Mouse (Mus musculus): Measurements from ENCODE around the gene Chl1. TPM values are rescaled to one million over a fixed set of nuclear protein-coding genes. Genes with fewer than 3 reads are reported as not detected.

The Chl1 gene
- polyA plus RNA-seq, 1 experiment from 2014 or later: 6.2 TPM

- Histone ChIP-seq H3K9me3 (ENCODE audit: control insufficient read depth, low read length) (no peaks in the 10 kb centered on the region), H3K4me2 (ENCODE audit: low read depth, low read length, severe bottlenecking) (no peak overlapping the region), H3K27ac (ENCODE audit: low read depth, low read length) (no peak overlapping the region), H3K9ac (ENCODE audit: low read length) (no peak overlapping the region), H3K27me3 (ENCODE audit: control insufficient read depth, insufficient read depth, low read length) (no peaks in the 10 kb centered on the region), H3K4me3 (ENCODE audit: low read depth, low read length) (no peak overlapping the region), H3K36me3 (ENCODE audit: control insufficient read depth, insufficient read depth, low read length) (no peaks in the 10 kb centered on the region), H3K4me1 (replicated peaks; ENCODE audit: control insufficient read depth, insufficient read depth, low read length) (0 out of 2 replicates have a peak, but pooled peaks cover 3% of the 10 kb centered on the region)
- 56% methylated on average over 3 of the region's 3 CpGs for WGBS
- ATAC-seq (replicated peaks; ENCODE audit: low FRiP score): no peak
- DNase-seq (ENCODE audit: low spot score): no peak
Observed at GRCm38 (mm10) chr6:103558894-103559225, 48.5 kb downstream of the Chl1 start.

- Histone ChIP-seq H3K27me3 (ENCODE audit: control insufficient read depth, insufficient read depth, low read length) (no peaks in the 10 kb centered on the region), H3K27ac (ENCODE audit: low read depth, low read length) (no peak overlapping the region)
- ATAC-seq (replicated peaks; ENCODE audit: low FRiP score): no peak
Observed at GRCm38 (mm10) chr6:103559344-103559743, 49.0 kb downstream of the Chl1 start.

GRCm38 (mm10) chr6:103564811-103565210 is 54.4 kb downstream of the Chl1 start:
- H3K27ac ChIP-seq (ENCODE audit: low read depth, low read length): no peak overlapping the region
- H3K4me2 ChIP-seq (ENCODE audit: low read depth, low read length, severe bottlenecking): no peak overlapping the region
- H3K4me1 ChIP-seq (replicated peaks; ENCODE audit: control insufficient read depth, insufficient read depth, low read length): no peaks in the 10 kb centered on the region
- no peak overlapping the region for H3K4me3 ChIP-seq (ENCODE audit: low read depth, low read length)
- DNase-seq (ENCODE audit: low spot score) (no peak), ATAC-seq (replicated peaks; ENCODE audit: low FRiP score) (no peak)
- no peaks in the 10 kb centered on the region for H3K36me3 ChIP-seq (ENCODE audit: control insufficient read depth, insufficient read depth, low read length)
- no peaks in the 10 kb centered on the region for H3K9me3 ChIP-seq (ENCODE audit: control insufficient read depth, low read length)
- no peaks in the 10 kb centered on the region for H3K27me3 ChIP-seq (ENCODE audit: control insufficient read depth, insufficient read depth, low read length)
- no peak overlapping the region for H3K9ac ChIP-seq (ENCODE audit: low read length)
- WGBS: 76% methylated on average over 6 of the region's 6 CpGs

More at GRCm38 (mm10) chr6:103559344-103559743, 49.0 kb downstream of the Chl1 start:
- H3K4me2 ChIP-seq (ENCODE audit: low read depth, low read length, severe bottlenecking): no peak overlapping the region
- H3K4me1 ChIP-seq (replicated peaks; ENCODE audit: control insufficient read depth, insufficient read depth, low read length): 0 out of 2 replicates have a peak, but pooled peaks cover 3% of the 10 kb centered on the region
- no peak overlapping the region for H3K9ac ChIP-seq (ENCODE audit: low read length)
- H3K36me3 ChIP-seq (ENCODE audit: control insufficient read depth, insufficient read depth, low read length): no peaks in the 10 kb centered on the region
- 43% methylated on average over 2 of the region's 2 CpGs for WGBS
- no peaks in the 10 kb centered on the region for H3K9me3 ChIP-seq (ENCODE audit: control insufficient read depth, low read length)
- no peak overlapping the region for H3K4me3 ChIP-seq (ENCODE audit: low read depth, low read length)
- no peak for DNase-seq (ENCODE audit: low spot score)

- Histone ChIP-seq H3K4me1 (replicated peaks; ENCODE audit: control insufficient read depth, insufficient read depth, low read length) (no peaks in the 10 kb centered on the region), H3K9ac (ENCODE audit: low read length) (no peak overlapping the region), H3K4me2 (ENCODE audit: low read depth, low read length, severe bottlenecking) (no peak overlapping the region), H3K4me3 (ENCODE audit: low read depth, low read length) (no peak overlapping the region), H3K36me3 (ENCODE audit: control insufficient read depth, insufficient read depth, low read length) (no peaks in the 10 kb centered on the region), H3K27me3 (ENCODE audit: control insufficient read depth, insufficient read depth, low read length) (no peaks in the 10 kb centered on the region), H3K27ac (ENCODE audit: low read depth, low read length) (no peak overlapping the region), H3K9me3 (ENCODE audit: control insufficient read depth, low read length) (no peaks in the 10 kb centered on the region)
- 49% methylated on average over 2 of the region's 2 CpGs for WGBS
- DNase-seq (ENCODE audit: low spot score): no peak
- ATAC-seq (replicated peaks; ENCODE audit: low FRiP score): no peak
Observed at GRCm38 (mm10) chr6:103567247-103567646, 56.9 kb downstream of the Chl1 start.

GRCm38 (mm10) chr6:103572659-103573058 is 62.3 kb downstream of the Chl1 start:
- Histone ChIP-seq H3K4me1 (replicated peaks; ENCODE audit: control insufficient read depth, insufficient read depth, low read length) (no peaks in the 10 kb centered on the region), H3K4me2 (ENCODE audit: low read depth, low read length, severe bottlenecking) (no peak overlapping the region), H3K27ac (ENCODE audit: low read depth, low read length) (no peak overlapping the region), H3K36me3 (ENCODE audit: control insufficient read depth, insufficient read depth, low read length) (no peaks in the 10 kb centered on the region), H3K4me3 (ENCODE audit: low read depth, low read length) (no peak overlapping the region), H3K9ac (ENCODE audit: low read length) (no peak overlapping the region), H3K27me3 (ENCODE audit: control insufficient read depth, insufficient read depth, low read length) (no peaks in the 10 kb centered on the region), H3K9me3 (ENCODE audit: control insufficient read depth, low read length) (no peaks in the 10 kb centered on the region)
- no peak for DNase-seq (ENCODE audit: low spot score)
- 85% methylated on average over 1 of the region's 1 CpGs for WGBS
- no peak for ATAC-seq (replicated peaks; ENCODE audit: low FRiP score)

GRCm38 (mm10) chr6:103584224-103584623 is 73.8 kb downstream of the Chl1 start:
- WGBS: 83% methylated on average over 1 of the region's 1 CpGs

GRCm38 (mm10) chr6:103585667-103586066 is 75.3 kb downstream of the Chl1 start:
- no peak overlapping the region for H3K4me3 ChIP-seq (ENCODE audit: low read depth, low read length)
- no peaks in the 10 kb centered on the region; the same call in 1 of the 2 replicates for H3K9me3 ChIP-seq (ENCODE audit: control insufficient read depth, low read length)
- H3K27me3 ChIP-seq (ENCODE audit: control insufficient read depth, insufficient read depth, low read length): no peaks in the 10 kb centered on the region
- no peak for ATAC-seq (replicated peaks; ENCODE audit: low FRiP score)
- H3K4me1 ChIP-seq (replicated peaks; ENCODE audit: control insufficient read depth, insufficient read depth, low read length): no peaks in the 10 kb centered on the region
- no peak for DNase-seq (ENCODE audit: low spot score)
- H3K4me2 ChIP-seq (ENCODE audit: low read depth, low read length, severe bottlenecking): no peak overlapping the region
- H3K27ac ChIP-seq (ENCODE audit: low read depth, low read length): no peak overlapping the region
- no peak overlapping the region for H3K9ac ChIP-seq (ENCODE audit: low read length)
- no peaks in the 10 kb centered on the region for H3K36me3 ChIP-seq (ENCODE audit: control insufficient read depth, insufficient read depth, low read length)
- 64% methylated on average over 1 of the region's 1 CpGs for WGBS

More at GRCm38 (mm10) chr6:103584224-103584623, 73.8 kb downstream of the Chl1 start:
- ATAC-seq (replicated peaks; ENCODE audit: low FRiP score): no peak
- Histone ChIP-seq H3K27ac (ENCODE audit: low read depth, low read length) (no peak overlapping the region), H3K9ac (ENCODE audit: low read length) (no peak overlapping the region), H3K4me2 (ENCODE audit: low read depth, low read length, severe bottlenecking) (no peak overlapping the region), H3K4me1 (replicated peaks; ENCODE audit: control insufficient read depth, insufficient read depth, low read length) (no peaks in the 10 kb centered on the region), H3K4me3 (ENCODE audit: low read depth, low read length) (no peak overlapping the region), H3K9me3 (ENCODE audit: control insufficient read depth, low read length) (no peaks in the 10 kb centered on the region; the same call in 1 of the 2 replicates), H3K36me3 (ENCODE audit: control insufficient read depth, insufficient read depth, low read length) (no peaks in the 10 kb centered on the region), H3K27me3 (ENCODE audit: control insufficient read depth, insufficient read depth, low read length) (no peaks in the 10 kb centered on the region)
- DNase-seq (ENCODE audit: low spot score): no peak

GRCm38 (mm10) chr6:103586081-103586480 is 75.7 kb downstream of the Chl1 start:
- 95% methylated on average over 1 of the region's 1 CpGs for WGBS
- H3K4me1 ChIP-seq (replicated peaks; ENCODE audit: control insufficient read depth, insufficient read depth, low read length): no peaks in the 10 kb centered on the region
- no peak overlapping the region for H3K27ac ChIP-seq (ENCODE audit: low read depth, low read length)
- no peaks in the 10 kb centered on the region for H3K27me3 ChIP-seq (ENCODE audit: control insufficient read depth, insufficient read depth, low read length)
- H3K4me2 ChIP-seq (ENCODE audit: low read depth, low read length, severe bottlenecking): no peak overlapping the region
- DNase-seq (ENCODE audit: low spot score): no peak
- H3K36me3 ChIP-seq (ENCODE audit: control insufficient read depth, insufficient read depth, low read length): no peaks in the 10 kb centered on the region
- H3K9ac ChIP-seq (ENCODE audit: low read length): no peak overlapping the region
- no peak overlapping the region for H3K4me3 ChIP-seq (ENCODE audit: low read depth, low read length)
- no peaks in the 10 kb centered on the region; the same call in 1 of the 2 replicates for H3K9me3 ChIP-seq (ENCODE audit: control insufficient read depth, low read length)
- ATAC-seq (replicated peaks; ENCODE audit: low FRiP score): no peak

- ATAC-seq (replicated peaks; ENCODE audit: low FRiP score): no peak
- DNase-seq (ENCODE audit: low spot score): no peak
- Histone ChIP-seq H3K27me3 (ENCODE audit: control insufficient read depth, insufficient read depth, low read length) (no peaks in the 10 kb centered on the region), H3K9ac (ENCODE audit: low read length) (no peak overlapping the region), H3K36me3 (ENCODE audit: control insufficient read depth, insufficient read depth, low read length) (no peaks in the 10 kb centered on the region), H3K9me3 (ENCODE audit: control insufficient read depth, low read length) (no peaks in the 10 kb centered on the region), H3K4me2 (ENCODE audit: low read depth, low read length, severe bottlenecking) (no peak overlapping the region), H3K27ac (ENCODE audit: low read depth, low read length) (no peak overlapping the region), H3K4me3 (ENCODE audit: low read depth, low read length) (no peak overlapping the region), H3K4me1 (replicated peaks; ENCODE audit: control insufficient read depth, insufficient read depth, low read length) (no peaks in the 10 kb centered on the region)
- WGBS: 52% methylated on average over 4 of the region's 4 CpGs
Observed at GRCm38 (mm10) chr6:103602070-103602469, 91.7 kb downstream of the Chl1 start.

Measured in forebrain, embryonic 11.5 days (tissue).